Comparison of ENCODE assay signal across 8 mouse cellular contexts in genomic region chr2:36230366-36230765, GRCm38 (mm10). TPM values are rescaled to one million over a fixed set of nuclear protein-coding genes. Genes with fewer than 3 reads are reported as not detected.
A peak's percentile ranks its signal among the peaks of the same experiment; 100 is the strongest.
DNase-seq lines count a peak whose midpoint lies in the region; ATAC-seq and TF ChIP-seq lines count a peak whose summit lies in the region.

Ptgs1 (plus strand) TSS chr2:36230426.

- no peak for ATAC-seq in embryonic facial prominence, embryonic 13.5 days (ENCODE audit: insufficient number of reproducible peaks, insufficient read depth, low FRiP score, low TSS enrichment, low read depth)
- ATAC-seq in heart, postnatal 0 days (ENCODE audit: insufficient read depth, low read depth): peak; percentile 59
- peak; percentile 79 for ATAC-seq in liver, postnatal 0 days
- 0 out of 2 replicates have a peak, but pooled peaks have one; percentile 26 for ATAC-seq in neural tube, embryonic 14.5 days (ENCODE audit: low read depth)

- H3K4me2 ChIP-seq in embryonic facial prominence, embryonic 13.5 days: peak within 1 kb of the TSS; percentile 84
- H3K4me2 ChIP-seq in heart, postnatal 0 days (ENCODE audit: low read depth, low read length): peak within 1 kb of the TSS; percentile 82
- peak within 1 kb of the TSS; percentile 81 for H3K4me2 ChIP-seq in liver, postnatal 0 days (ENCODE audit: low read depth, low read length)
- H3K4me2 ChIP-seq in neural tube, embryonic 14.5 days (ENCODE audit: low read depth, low read length): peak within 1 kb of the TSS; percentile 49

- peak; percentile 20; the same call in 1 of the 2 replicates for TF ChIP-seq CTCF in heart, postnatal 0 days (IDR thresholded peaks at IDR 0.05; ENCODE audit: low read depth)
- peak; percentile 30; the same call in 1 of the 2 replicates for TF ChIP-seq CTCF in liver, postnatal 0 days (IDR thresholded peaks at IDR 0.05; ENCODE audit: low read depth)

- H3K27me3 ChIP-seq in embryonic facial prominence, embryonic 13.5 days: peaks cover 32% of the 10 kb centered on the region
- no peaks in the 10 kb centered on the region for H3K27me3 ChIP-seq in heart, postnatal 0 days (ENCODE audit: control insufficient read depth, insufficient read depth, low read length)
- H3K27me3 ChIP-seq in liver, postnatal 0 days (ENCODE audit: insufficient read depth, low read length): no peaks in the 10 kb centered on the region
- H3K27me3 ChIP-seq in neural tube, embryonic 14.5 days (ENCODE audit: control insufficient read depth, insufficient read depth, low read length): no peaks in the 10 kb centered on the region

- no peaks in the 10 kb centered on the region for H3K9me3 ChIP-seq in embryonic facial prominence, embryonic 13.5 days
- H3K9me3 ChIP-seq in heart, postnatal 0 days (replicated peaks; ENCODE audit: control insufficient read depth, low read length): no peaks in the 10 kb centered on the region
- no peaks in the 10 kb centered on the region for H3K9me3 ChIP-seq in liver, postnatal 0 days (ENCODE audit: low read length)
- no peaks in the 10 kb centered on the region for H3K9me3 ChIP-seq in neural tube, embryonic 14.5 days (ENCODE audit: control insufficient read depth, low read length)

- H3K4me3 ChIP-seq in embryonic facial prominence, embryonic 13.5 days: peak within 1 kb of the TSS; percentile 52
- H3K4me3 ChIP-seq in heart, postnatal 0 days (ENCODE audit: low read depth, low read length): peak within 1 kb of the TSS; percentile 52
- peak within 1 kb of the TSS; percentile 58 for H3K4me3 ChIP-seq in liver, postnatal 0 days (ENCODE audit: low read depth, low read length)
- peak within 1 kb of the TSS; percentile 22; the same call in 1 of the 2 replicates for H3K4me3 ChIP-seq in neural tube, embryonic 14.5 days (ENCODE audit: low read depth, low read length)

- H3K27ac ChIP-seq in embryonic facial prominence, embryonic 13.5 days: no peak within 1 kb of the TSS
- H3K27ac ChIP-seq in heart, postnatal 0 days (ENCODE audit: low read depth): peak within 1 kb of the TSS; percentile 43; the same call in 1 of the 2 replicates
- peak within 1 kb of the TSS; percentile 72 for H3K27ac ChIP-seq in liver, postnatal 0 days (ENCODE audit: low read depth)
- H3K27ac ChIP-seq in neural tube, embryonic 14.5 days (ENCODE audit: low read depth, low read length): no peak within 1 kb of the TSS

- DNase-seq in B cell, adult 2 months: peak; percentile 23 to 25
- DNase-seq in MEL-GATA-1-ER (ENCODE audit: extremely low read depth, low read depth): peak; percentile 59
- DNase-seq in heart, postnatal 0 days (ENCODE audit: low spot score): peak; percentile 53
- peak; percentile 81 to 87 for DNase-seq in kidney, postnatal 25 days
- peak; percentile 72 for DNase-seq in liver, postnatal 0 days
- no peak for DNase-seq in thymus, postnatal 36 days

- TF ChIP-seq EP300 in heart, postnatal 0 days (IDR thresholded peaks at IDR 0.05; ENCODE audit: low read depth): no peak
- no peak for TF ChIP-seq EP300 in liver, postnatal 0 days (IDR thresholded peaks at IDR 0.05; ENCODE audit: low read depth)

- WGBS in embryonic facial prominence, embryonic 13.5 days: 0% methylated on average over 18 of the region's 18 CpGs
- WGBS in heart, postnatal 0 days: under 1% methylated on average over 18 of the region's 18 CpGs
- WGBS in liver, postnatal 0 days (ENCODE audit: insufficient replicate concordance): under 1% methylated on average over 18 of the region's 18 CpGs
- under 1% methylated on average over 17 of the region's 18 CpGs for WGBS in neural tube, embryonic 14.5 days

- peak within 1 kb of the TSS; percentile 73 for H3K9ac ChIP-seq in embryonic facial prominence, embryonic 13.5 days
- peak within 1 kb of the TSS; percentile 47 for H3K9ac ChIP-seq in heart, postnatal 0 days (replicated peaks; ENCODE audit: low read depth, low read length)
- peak within 1 kb of the TSS; percentile 63 for H3K9ac ChIP-seq in liver, postnatal 0 days (replicated peaks)
- H3K9ac ChIP-seq in neural tube, embryonic 14.5 days (replicated peaks; ENCODE audit: low read depth, low read length): 0 out of 2 replicates have a peak within 1 kb of the TSS, but pooled peaks have one; percentile 17

- peaks cover 12% of the 10 kb centered on the region for H3K4me1 ChIP-seq in embryonic facial prominence, embryonic 13.5 days
- H3K4me1 ChIP-seq in heart, postnatal 0 days (ENCODE audit: control insufficient read depth, insufficient read depth): peaks cover 14% of the 10 kb centered on the region
- H3K4me1 ChIP-seq in liver, postnatal 0 days (ENCODE audit: insufficient read depth): peaks cover 13% of the 10 kb centered on the region
- 0 out of 2 replicates have a peak, but pooled peaks cover 4% of the 10 kb centered on the region for H3K4me1 ChIP-seq in neural tube, embryonic 14.5 days (ENCODE audit: control insufficient read depth, insufficient read depth, low read length)

- H3K36me3 ChIP-seq in embryonic facial prominence, embryonic 13.5 days: no peaks in the 10 kb centered on the region
- no peaks in the 10 kb centered on the region for H3K36me3 ChIP-seq in heart, postnatal 0 days (replicated peaks; ENCODE audit: control insufficient read depth, insufficient read depth, low read length)
- H3K36me3 ChIP-seq in liver, postnatal 0 days (replicated peaks; ENCODE audit: insufficient read depth, low read length): no peaks in the 10 kb centered on the region
- H3K36me3 ChIP-seq in neural tube, embryonic 14.5 days (ENCODE audit: control insufficient read depth, insufficient read depth, low read length): no peaks in the 10 kb centered on the region

RNA-seq across cellular contexts. Expression of gene Ptgs1, which starts in this region (rescaled TPM):
- 6.6 and 6.9 TPM in 2 replicates for polyA plus RNA-seq in embryonic facial prominence, embryonic 13.5 days (2015; fragmentation: Nextera tagmentation; extraction: Ambion mirVana)
- 49.7 and 55.9 TPM in 2 replicates for total RNA-seq in heart, postnatal 0 days (2014; rRNA removed; ENCODE audit: low replicate concordance)
- 21.6 and 21.9 TPM in 2 replicates for polyA plus RNA-seq in heart, postnatal 0 days (2015; fragmentation: Nextera tagmentation; extraction: Ambion mirVana)
- polyA plus RNA-seq in liver, postnatal 0 days (2015; fragmentation: Nextera tagmentation; extraction: Ambion mirVana): 24.7 and 25.3 TPM in 2 replicates
- 2.7 and 7.7 TPM in 2 replicates for polyA plus RNA-seq in neural tube, embryonic 14.5 days (2014; fragmentation: Nextera tagmentation; extraction: Ambion mirVana)

Comparison
In these comparisons a context has a peak if more than half of its experiments do, and no peak if none do; other contexts are left out.
1. DNase-seq: peak in B cell, adult 2 months (2 of 2), MEL-GATA-1-ER (single experiment), heart, postnatal 0 days (single experiment), kidney, postnatal 25 days (2 of 2) and liver, postnatal 0 days (single experiment); none in thymus, postnatal 36 days (0 of 2).
2. H3K27ac ChIP-seq: peak in heart, postnatal 0 days (single experiment) and liver, postnatal 0 days (single experiment); none in embryonic facial prominence, embryonic 13.5 days (single experiment) and neural tube, embryonic 14.5 days (single experiment).
3. H3K9ac ChIP-seq: peak in every context shown above with its lines; median percentile 73 in embryonic facial prominence, embryonic 13.5 days; 63 in liver, postnatal 0 days; 47 in heart, postnatal 0 days; 17 in neural tube, embryonic 14.5 days.
4. Peak in every context shown above with its lines, with median percentiles within 50 percentile points of each other: H3K4me2 ChIP-seq and H3K4me3 ChIP-seq.